15 mouse cellular contexts compared by ENCODE assay signal in genomic region chr4:59275494-59275893, GRCm38 (mm10).
DNase-seq lines count a peak whose midpoint lies in the region; ATAC-seq and TF ChIP-seq lines count a peak whose summit lies in the region.
"Had no signal": no experiment of that assay in that cellular context is flagged by ENCODE, and none has a peak within 500 bp of the region (broad histone marks: within the 10 kb centered on the region; RNA-seq: fewer than 3 reads in every experiment).

No protein-coding gene starts in this region.

- H3K36me3 ChIP-seq in liver, embryonic 16.5 days (ENCODE audit: control insufficient read depth, insufficient read depth) = no peaks in the 10 kb centered on the region
- no peaks in the 10 kb centered on the region for H3K36me3 ChIP-seq in thymus, adult 2 months (ENCODE audit: control insufficient read depth, insufficient read depth, low read length)
- H3K36me3 ChIP-seq: embryonic facial prominence, embryonic 15.5 days; hindbrain, embryonic 15.5 days; midbrain, embryonic 12.5 days; neural tube, embryonic 13.5 days had no signal

- intact Hi-C loops in left cerebral cortex, postnatal 36 days (cut with DNase I) = no loop called here

- H3K27me3 ChIP-seq in liver, embryonic 16.5 days (ENCODE audit: control insufficient read depth, insufficient read depth, low read depth, low read length) = no peaks in the 10 kb centered on the region
- H3K27me3 ChIP-seq in thymus, adult 2 months (ENCODE audit: control insufficient read depth, insufficient read depth, low read length) = no peaks in the 10 kb centered on the region
- H3K27me3 ChIP-seq: embryonic facial prominence, embryonic 15.5 days; hindbrain, embryonic 15.5 days; midbrain, embryonic 12.5 days; neural tube, embryonic 13.5 days had no signal

- DNase-seq in CD4-positive, CD25-positive, alpha-beta regulatory T cell, adult 2 months (ENCODE audit: low read depth, low spot score) = peak; percentile 67
- DNase-seq in thymus, adult 2 months = peak; percentile 68
- no peak for DNase-seq in left cerebral cortex, postnatal 36 days (ENCODE audit: low spot score in 2 of 2)
- DNase-seq in cerebellum, postnatal 4 days (ENCODE audit: low spot score in 2 of 2) = no peak
- DNase-seq in layer of hippocampus, postnatal 25 days (ENCODE audit: extremely low spot score in 1 of 2, low spot score in 1 of 2) = no peak
- DNase-seq: cerebellum, adult 11-12 months; heart, adult 2 months; lung, adult 2 months had no signal

- TF ChIP-seq POLR2A in bone marrow, adult 2 months (IDR thresholded peaks at IDR 0.05; ENCODE audit: borderline replicate concordance, control insufficient read depth, low read depth, low read length) = no peak
- no peak for TF ChIP-seq POLR2A in thymus, adult 2 months (IDR thresholded peaks at IDR 0.05; ENCODE audit: control insufficient read depth, extremely low read depth, insufficient read depth, low read length, poor library complexity)

- H3K9me3 ChIP-seq in liver, embryonic 16.5 days (replicated peaks; ENCODE audit: control insufficient read depth, low read length) = no peaks in the 10 kb centered on the region
- H3K9me3 ChIP-seq: embryonic facial prominence, embryonic 15.5 days; hindbrain, embryonic 15.5 days; midbrain, embryonic 12.5 days; neural tube, embryonic 13.5 days had no signal

- ATAC-seq in liver, embryonic 16.5 days (ENCODE audit: low read depth) = peak; percentile 87

- no peak overlapping the region for H3K4me2 ChIP-seq in liver, embryonic 16.5 days (ENCODE audit: low read depth, low read length)
- H3K4me2 ChIP-seq: embryonic facial prominence, embryonic 15.5 days; hindbrain, embryonic 15.5 days; midbrain, embryonic 12.5 days; neural tube, embryonic 13.5 days had no signal

- H3K27ac ChIP-seq in bone marrow, adult 2 months (ENCODE audit: control insufficient read depth, insufficient read depth, low read depth, low read length, poor library complexity) = no peak overlapping the region
- H3K27ac ChIP-seq in liver, embryonic 16.5 days (ENCODE audit: low read length) = peak overlapping the region; percentile 48; the same call in 1 of the 2 replicates
- H3K27ac ChIP-seq in thymus, adult 2 months (ENCODE audit: control insufficient read depth, insufficient read depth, low read length) = peak overlapping the region; percentile 77; the same call in 1 of the 2 replicates
- H3K27ac ChIP-seq: embryonic facial prominence, embryonic 15.5 days; heart, adult 2 months; hindbrain, embryonic 15.5 days; left cerebral cortex, adult 2 months; midbrain, embryonic 12.5 days; neural tube, embryonic 13.5 days had no signal

- H3K9ac ChIP-seq in liver, embryonic 16.5 days (ENCODE audit: low read depth, low read length) = no peak overlapping the region
- H3K9ac ChIP-seq: embryonic facial prominence, embryonic 15.5 days; hindbrain, embryonic 15.5 days; midbrain, embryonic 12.5 days; neural tube, embryonic 13.5 days had no signal

- peaks cover 7% of the 10 kb centered on the region for H3K4me1 ChIP-seq in bone marrow, adult 2 months (ENCODE audit: control insufficient read depth, insufficient read depth, low read length)
- peaks cover 23% of the 10 kb centered on the region for H3K4me1 ChIP-seq in liver, embryonic 16.5 days (ENCODE audit: control insufficient read depth, low read depth, low read length)
- peaks cover 25% of the 10 kb centered on the region for H3K4me1 ChIP-seq in thymus, adult 2 months (replicated peaks; ENCODE audit: control insufficient read depth, insufficient read depth, low read length)
- H3K4me1 ChIP-seq: embryonic facial prominence, embryonic 15.5 days; hindbrain, embryonic 15.5 days; midbrain, embryonic 12.5 days; neural tube, embryonic 13.5 days had no signal

- H3K4me3 ChIP-seq in bone marrow, adult 2 months (replicated peaks; ENCODE audit: control insufficient read depth, low read depth, low read length) = no peak overlapping the region
- H3K4me3 ChIP-seq in liver, embryonic 16.5 days (ENCODE audit: low read depth, low read length) = no peak overlapping the region
- no peak overlapping the region for H3K4me3 ChIP-seq in thymus, adult 2 months (ENCODE audit: control insufficient read depth, insufficient read depth, low read length)
- H3K4me3 ChIP-seq: embryonic facial prominence, embryonic 15.5 days; heart, adult 2 months; hindbrain, embryonic 15.5 days; left cerebral cortex, adult 2 months; midbrain, embryonic 12.5 days; neural tube, embryonic 13.5 days had no signal

- peak; percentile 12; the same call in 1 of the 2 replicates for TF ChIP-seq CTCF in bone marrow, adult 2 months (IDR thresholded peaks at IDR 0.05; ENCODE audit: control insufficient read depth, insufficient read depth, low read length)
- TF ChIP-seq CTCF in thymus, adult 2 months (IDR thresholded peaks at IDR 0.05; ENCODE audit: borderline replicate concordance, control insufficient read depth, extremely low read depth, insufficient read depth, low read length, poor library complexity) = no peak

- WGBS in bone marrow, adult 2 months = 5% methylated on average over 3 of the region's 3 CpGs
- 10% methylated on average over 3 of the region's 3 CpGs for WGBS in liver, embryonic 16.5 days (ENCODE audit: insufficient replicate concordance)
- WGBS in thymus, adult 2 months = 3% methylated on average over 3 of the region's 3 CpGs

Comparison
In these comparisons a context has a peak if more than half of its experiments do, and no peak if none do; other contexts are left out.
1. DNase-seq: peak in CD4-positive, CD25-positive, alpha-beta regulatory T cell, adult 2 months (single experiment) and thymus, adult 2 months (single experiment); none in left cerebral cortex, postnatal 36 days (0 of 2), cerebellum, postnatal 4 days (0 of 2) and layer of hippocampus, postnatal 25 days (0 of 2).